Mouse (Mus musculus): ENCODE measurements at regions not wholly inside any gene's neighbourhood (a gene's known extent, or its start where the extent isn't known, plus 50 kb on each side); places are given as distances from the start of the nearest gene placed in this dataset.
"Not testable (repeated sequence)": the region's sequence is repeated elsewhere in the genome, so short reads cannot be mapped to it uniquely, and the experiment has no call there.

- no peak for ATAC-seq (ENCODE audit: insufficient number of reproducible peaks, low FRiP score)
- no peaks in the 10 kb centered on the region for H3K27me3 ChIP-seq (replicated peaks)
- H3K36me3 ChIP-seq, result no peaks in the 10 kb centered on the region
- no peak overlapping the region for H3K9ac ChIP-seq
- no peak overlapping the region for H3K4me3 ChIP-seq
- H3K27ac ChIP-seq (ENCODE audit: poor library complexity, severe bottlenecking), result no peak overlapping the region
- WGBS, result 71% methylated on average over 12 of the region's 12 CpGs
- 0 out of 2 replicates have a peak, but pooled peaks cover 2% of the 10 kb centered on the region for H3K4me1 ChIP-seq (replicated peaks)
- no peaks in the 10 kb centered on the region for H3K9me3 ChIP-seq (replicated peaks)
- no peak overlapping the region for H3K4me2 ChIP-seq
These were observed 125.7 kb downstream of the Tas2r134 start for GRCm38 (mm10) chr2:51752941-51753564.

- Histone ChIP-seq H3K4me1 (replicated peaks) (0 out of 2 replicates have a peak, but pooled peaks cover 4% of the 10 kb centered on the region), H3K27ac (ENCODE audit: poor library complexity, severe bottlenecking) (no peak overlapping the region), H3K9ac (no peak overlapping the region), H3K9me3 (replicated peaks) (no peaks in the 10 kb centered on the region), H3K36me3 (no peaks in the 10 kb centered on the region), H3K4me2 (no peak overlapping the region), H3K4me3 (no peak overlapping the region), H3K27me3 (replicated peaks) (no peaks in the 10 kb centered on the region)
- 69% methylated on average over 7 of the region's 7 CpGs for WGBS
- no peak for ATAC-seq (ENCODE audit: insufficient number of reproducible peaks, low FRiP score)
These were observed 126.3 kb downstream of the Tas2r134 start for GRCm38 (mm10) chr2:51753565-51754031.

GRCm38 (mm10) chr2:51757361-51757760, 130.1 kb downstream of the Tas2r134 start:
- WGBS, result 69% methylated on average over 1 of the region's 1 CpGs
- Histone ChIP-seq H3K27ac (ENCODE audit: poor library complexity, severe bottlenecking) (no peak overlapping the region), H3K36me3 (no peaks in the 10 kb centered on the region), H3K4me1 (replicated peaks) (0 out of 2 replicates have a peak, but pooled peaks cover 4% of the 10 kb centered on the region), H3K4me2 (no peak overlapping the region), H3K9me3 (replicated peaks) (no peaks in the 10 kb centered on the region), H3K9ac (no peak overlapping the region), H3K4me3 (no peak overlapping the region), H3K27me3 (replicated peaks) (no peaks in the 10 kb centered on the region)
- no peak for ATAC-seq (ENCODE audit: insufficient number of reproducible peaks, low FRiP score)

GRCm38 (mm10) chr2:51758093-51758492, 130.8 kb downstream of the Tas2r134 start:
- WGBS, result 77% methylated on average over 8 of the region's 8 CpGs
- Histone ChIP-seq H3K4me1 (replicated peaks) (0 out of 2 replicates have a peak, but pooled peaks cover 4% of the 10 kb centered on the region), H3K9ac (no peak overlapping the region), H3K27ac (ENCODE audit: poor library complexity, severe bottlenecking) (no peak overlapping the region), H3K27me3 (replicated peaks) (no peaks in the 10 kb centered on the region), H3K9me3 (replicated peaks) (no peaks in the 10 kb centered on the region), H3K4me2 (no peak overlapping the region), H3K36me3 (no peaks in the 10 kb centered on the region), H3K4me3 (no peak overlapping the region)
- no peak for ATAC-seq (ENCODE audit: insufficient number of reproducible peaks, low FRiP score)

- Histone ChIP-seq H3K9ac (no peak overlapping the region), H3K27me3 (replicated peaks) (no peaks in the 10 kb centered on the region), H3K4me1 (replicated peaks) (peaks cover 8% of the 10 kb centered on the region), H3K36me3 (no peaks in the 10 kb centered on the region), H3K4me3 (no peak overlapping the region), H3K27ac (ENCODE audit: poor library complexity, severe bottlenecking) (no peak overlapping the region), H3K9me3 (replicated peaks) (no peaks in the 10 kb centered on the region), H3K4me2 (no peak overlapping the region)
- ATAC-seq (ENCODE audit: insufficient number of reproducible peaks, low FRiP score), result no peak
- WGBS, result 79% methylated on average over 4 of the region's 4 CpGs
These were observed 135.6 kb downstream of the Tas2r134 start for GRCm38 (mm10) chr2:51762866-51763265.

- Histone ChIP-seq H3K4me3 (no peak overlapping the region), H3K4me2 (no peak overlapping the region), H3K27me3 (replicated peaks) (no peaks in the 10 kb centered on the region), H3K27ac (ENCODE audit: poor library complexity, severe bottlenecking) (peak overlapping the region; percentile 71), H3K9ac (no peak overlapping the region), H3K4me1 (replicated peaks) (peaks cover 14% of the 10 kb centered on the region), H3K36me3 (no peaks in the 10 kb centered on the region), H3K9me3 (replicated peaks) (no peaks in the 10 kb centered on the region)
- no peak for ATAC-seq (ENCODE audit: insufficient number of reproducible peaks, low FRiP score)
- WGBS, result 54% methylated on average over 4 of the region's 4 CpGs
These were observed 140.3 kb downstream of the Tas2r134 start for GRCm38 (mm10) chr2:51767507-51768135.

- H3K4me1 ChIP-seq (replicated peaks), result peaks cover 14% of the 10 kb centered on the region
- H3K27me3 ChIP-seq (replicated peaks), result no peaks in the 10 kb centered on the region
- no peak overlapping the region for H3K9ac ChIP-seq
- no peaks in the 10 kb centered on the region for H3K36me3 ChIP-seq
- no peak overlapping the region for H3K4me3 ChIP-seq
- no peak overlapping the region for H3K4me2 ChIP-seq
- no peak for ATAC-seq (ENCODE audit: insufficient number of reproducible peaks, low FRiP score)
- WGBS, result 61% methylated on average over 12 of the region's 12 CpGs
- peak overlapping the region; percentile 71 for H3K27ac ChIP-seq (ENCODE audit: poor library complexity, severe bottlenecking)
- H3K9me3 ChIP-seq (replicated peaks), result no peaks in the 10 kb centered on the region
These were observed 141.3 kb downstream of the Tas2r134 start for GRCm38 (mm10) chr2:51768298-51769271.

- ATAC-seq (ENCODE audit: insufficient number of reproducible peaks, low FRiP score), result no peak
- H3K9me3 ChIP-seq (replicated peaks), result no peaks in the 10 kb centered on the region
- H3K4me3 ChIP-seq, result no peak overlapping the region
- H3K4me2 ChIP-seq, result no peak overlapping the region
- no peaks in the 10 kb centered on the region for H3K27me3 ChIP-seq (replicated peaks)
- no peak overlapping the region for H3K27ac ChIP-seq (ENCODE audit: poor library complexity, severe bottlenecking)
- H3K9ac ChIP-seq, result no peak overlapping the region
- H3K36me3 ChIP-seq, result no peaks in the 10 kb centered on the region
- 80% methylated on average over 1 of the region's 1 CpGs for WGBS
- H3K4me1 ChIP-seq (replicated peaks), result no peaks in the 10 kb centered on the region
These were observed 149.8 kb downstream of the Rbm43 start for GRCm38 (mm10) chr2:51785169-51785568.

GRCm38 (mm10) chr2:51788896-51789295, 146.1 kb downstream of the Rbm43 start:
- H3K36me3 ChIP-seq, result no peaks in the 10 kb centered on the region
- 73% methylated on average over 3 of the region's 3 CpGs for WGBS

GRCm38 (mm10) chr2:51793291-51793690, 141.7 kb downstream of the Rbm43 start:
- not testable (repeated sequence) for H3K4me3 ChIP-seq; H3K27ac ChIP-seq (ENCODE audit: poor library complexity, severe bottlenecking); H3K9me3 ChIP-seq (replicated peaks); H3K4me2 ChIP-seq; ATAC-seq (ENCODE audit: insufficient number of reproducible peaks, low FRiP score); H3K27me3 ChIP-seq (replicated peaks); H3K4me1 ChIP-seq (replicated peaks); H3K9ac ChIP-seq; H3K36me3 ChIP-seq
- 84% methylated on average over 2 of the region's 2 CpGs for WGBS

More at GRCm38 (mm10) chr2:51788896-51789295, 146.1 kb downstream of the Rbm43 start:
- H3K9ac ChIP-seq, result no peak overlapping the region
- H3K27ac ChIP-seq (ENCODE audit: poor library complexity, severe bottlenecking), result no peak overlapping the region
- H3K4me1 ChIP-seq (replicated peaks), result no peaks in the 10 kb centered on the region
- no peak overlapping the region for H3K4me3 ChIP-seq
- no peaks in the 10 kb centered on the region for H3K27me3 ChIP-seq (replicated peaks)
- H3K4me2 ChIP-seq, result no peak overlapping the region
- ATAC-seq (ENCODE audit: insufficient number of reproducible peaks, low FRiP score), result no peak
- no peaks in the 10 kb centered on the region for H3K9me3 ChIP-seq (replicated peaks)

- 79% methylated on average over 1 of the region's 1 CpGs for WGBS
- ATAC-seq (ENCODE audit: insufficient number of reproducible peaks, low FRiP score), result no peak
These were observed 135.1 kb downstream of the Rbm43 start for GRCm38 (mm10) chr2:51799856-51800255.

More at GRCm38 (mm10) chr2:51799856-51800255, 135.1 kb downstream of the Rbm43 start:
- Histone ChIP-seq H3K27ac (ENCODE audit: poor library complexity, severe bottlenecking) (no peak overlapping the region), H3K9ac (no peak overlapping the region), H3K4me1 (replicated peaks) (no peaks in the 10 kb centered on the region), H3K4me2 (no peak overlapping the region), H3K9me3 (replicated peaks) (no peaks in the 10 kb centered on the region), H3K36me3 (no peaks in the 10 kb centered on the region), H3K4me3 (no peak overlapping the region), H3K27me3 (replicated peaks) (no peaks in the 10 kb centered on the region)

Data from heart, embryonic 12.5 days (tissue).